Mouse (Mus musculus) retina, postnatal 7 days (tissue): Measurements from ENCODE around the gene Usp20.
"Not testable (repeated sequence)": the region's sequence is repeated elsewhere in the genome, so short reads cannot be mapped to it uniquely, and the experiment has no call there.

Experiments used
- DNase-seq: peaks from one replicate; pipeline ENCODE4 v3.0.0-alpha.2; 2012; ENCODE audit warnings: low read depth, low spot score

Usp20 gene

DNA sequence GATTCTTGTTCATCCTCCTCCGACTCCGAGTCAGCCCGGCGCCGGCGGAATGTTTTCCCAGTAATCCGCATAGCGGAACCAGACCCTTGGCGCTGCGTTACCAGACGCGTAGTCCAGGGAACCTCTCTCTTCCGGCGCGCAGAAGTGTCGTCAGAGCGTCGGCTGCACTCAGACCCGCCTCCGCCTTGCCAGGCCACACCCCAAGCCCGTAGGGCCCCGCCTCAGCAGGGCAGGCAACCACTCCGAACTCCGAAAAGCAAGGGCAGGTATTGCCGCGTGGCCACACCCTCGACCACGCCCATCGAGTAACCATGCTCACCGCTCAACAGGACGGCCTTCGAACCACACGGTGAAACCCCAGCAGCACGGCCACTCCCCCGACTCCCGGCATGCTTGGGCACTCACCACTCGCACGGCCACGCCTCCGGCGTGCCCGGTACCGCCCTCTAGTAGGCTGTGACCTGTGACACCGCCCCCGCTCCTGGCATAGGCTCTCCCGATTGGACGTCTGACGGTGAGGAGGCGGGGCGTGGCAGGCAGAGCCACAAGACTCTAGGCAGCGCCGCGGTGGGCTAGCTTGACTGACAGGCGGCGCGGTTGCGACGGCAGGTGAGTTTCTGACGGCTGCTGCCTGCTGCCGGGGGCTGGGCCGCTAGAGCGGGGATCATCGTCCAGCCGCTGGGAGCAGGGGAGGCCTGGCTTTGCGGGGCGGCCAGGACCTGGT, at the start of gene Usp20, which contains the start of gene BC005624:
Gene Usp20 (plus strand): TSS at position 490 of the 724 bp plus-strand sequence.
Gene BC005624 (minus strand): TSS at position 412 of the 724 bp plus-strand sequence.
- DNase-seq, result peak; percentile 99

GRCm38 (mm10) chr2:30933032-30933431, 49.0 kb upstream of the Usp20 start:
- no peak for DNase-seq

GRCm38 (mm10) chr2:30933917-30934450, 48.1 kb upstream of the Usp20 start:
- DNase-seq, result peak; percentile 71

DNA sequence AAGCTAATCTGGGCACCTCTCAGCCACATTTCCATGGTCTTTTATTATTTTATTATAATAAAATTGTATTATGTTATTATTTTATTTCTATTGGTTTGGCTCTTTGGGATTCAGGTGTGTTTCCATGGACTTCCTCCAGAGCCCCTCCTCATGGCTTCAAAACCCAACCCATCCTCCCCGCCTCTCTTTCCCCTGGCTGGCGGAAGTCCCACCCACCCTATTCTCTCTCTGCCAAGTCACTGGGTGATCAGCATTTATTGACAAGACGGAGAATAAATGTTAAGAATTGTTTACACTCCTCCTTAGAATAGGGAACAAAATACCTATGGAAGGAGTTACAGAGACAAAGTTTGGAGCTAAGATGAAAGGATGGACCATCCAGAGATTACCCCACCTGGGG, 45.3 kb upstream of the Usp20 start:
- no peak for DNase-seq

GRCm38 (mm10) chr2:30937731-30938130, 44.3 kb upstream of the Usp20 start:
- no peak for DNase-seq

- DNase-seq, result no peak
Observed at GRCm38 (mm10) chr2:30938574-30938991, 43.5 kb upstream of the Usp20 start.

DNA sequence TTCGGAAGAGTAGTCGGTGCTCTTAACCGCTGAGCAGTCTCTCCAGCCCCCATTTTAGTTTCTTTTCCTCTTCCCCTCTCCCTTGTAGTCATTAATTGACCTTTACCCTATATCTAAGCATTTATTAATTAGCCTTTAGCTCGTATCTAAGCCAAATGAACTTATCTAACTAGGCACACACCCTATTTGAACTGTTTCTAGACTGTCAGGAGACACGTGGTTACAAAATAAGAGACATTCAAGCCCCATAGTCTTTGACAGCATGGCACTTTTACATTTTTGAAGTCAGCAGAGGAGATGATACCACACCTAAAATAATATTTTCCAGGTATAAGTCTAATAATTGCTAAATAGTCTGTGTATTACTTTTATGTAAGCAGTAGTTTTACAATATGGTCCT, 40.5 kb upstream of the Usp20 start:
- no peak for DNase-seq

DNA sequence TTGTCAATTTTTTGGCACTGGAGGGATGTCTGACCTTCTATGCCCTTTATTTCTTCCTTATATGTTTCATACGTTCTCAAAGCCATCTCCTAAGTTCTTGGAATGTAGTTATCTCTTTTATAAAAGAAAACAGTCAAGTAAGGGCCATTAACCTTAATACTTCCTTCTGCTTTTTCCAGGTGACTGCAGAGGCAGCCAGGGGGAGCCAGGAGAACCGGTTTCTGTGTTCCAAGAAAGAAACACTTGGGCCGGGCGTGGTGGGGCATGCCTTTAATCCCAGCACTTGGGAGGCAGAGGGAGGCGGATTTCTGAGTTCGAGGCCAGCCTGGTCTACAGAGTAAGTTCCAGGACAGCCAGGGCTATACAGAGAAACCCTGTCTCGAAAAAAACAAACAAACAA, 40.0 kb upstream of the Usp20 start:
- not testable (repeated sequence) for DNase-seq

DNA sequence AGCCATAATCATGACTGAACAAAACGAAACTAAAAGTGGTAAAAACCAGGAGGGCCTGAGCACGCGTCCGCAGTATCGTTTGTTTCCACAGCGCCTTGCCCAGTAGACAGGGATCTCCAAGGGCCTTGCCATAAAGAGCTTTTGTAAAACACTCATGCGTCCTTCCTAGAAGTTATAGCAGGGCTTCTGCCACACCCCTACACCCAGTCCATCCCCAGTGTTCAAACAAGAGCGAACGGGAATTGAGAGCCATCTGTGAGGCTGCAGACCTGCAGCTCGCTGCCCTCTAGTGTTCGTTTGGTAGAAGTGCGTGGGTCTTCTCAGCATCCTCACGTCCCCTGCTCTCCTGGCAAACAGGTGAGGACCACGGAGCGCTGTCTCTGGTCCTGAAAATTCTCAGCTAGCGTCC, 39.5 kb upstream of the Usp20 start:
- no peak for DNase-seq

- DNase-seq, result no peak
Observed at GRCm38 (mm10) chr2:30952457-30952823, 29.6 kb upstream of the Usp20 start.

GRCm38 (mm10) chr2:30952824-30953490, 29.1 kb upstream of the Usp20 start, which contains the start of gene Tor1b:
Gene Tor1b (plus strand): TSS chr2:30952959.
- peak; percentile 87 for DNase-seq

- DNase-seq, result no peak
Observed at GRCm38 (mm10) chr2:30954797-30955196, 27.3 kb upstream of the Usp20 start.

DNA sequence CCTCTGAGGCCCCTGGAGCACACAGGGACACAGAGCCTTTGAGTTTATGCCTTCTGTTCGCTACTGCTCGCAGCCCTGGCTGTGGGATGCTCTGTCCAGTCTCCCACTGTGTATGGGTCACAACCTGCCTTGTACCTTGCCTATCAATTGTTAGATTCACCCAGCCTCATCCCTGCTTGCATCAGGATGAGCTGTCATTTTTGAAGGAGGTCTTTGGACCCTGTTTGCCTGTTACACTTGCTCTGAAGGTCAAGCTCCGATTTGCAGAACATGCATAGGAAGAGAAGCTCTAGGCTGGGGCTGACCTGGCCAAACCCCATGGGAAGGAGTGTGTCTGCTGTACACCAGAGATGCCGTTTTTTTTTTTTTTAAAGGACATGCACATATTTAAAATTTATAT, 24.6 kb upstream of the Usp20 start:
- no peak for DNase-seq

- DNase-seq, result no peak
Observed at GRCm38 (mm10) chr2:30958726-30959125, 23.4 kb upstream of the Usp20 start.

GRCm38 (mm10) chr2:30959856-30960255, 22.2 kb upstream of the Usp20 start:
- no peak for DNase-seq

DNA sequence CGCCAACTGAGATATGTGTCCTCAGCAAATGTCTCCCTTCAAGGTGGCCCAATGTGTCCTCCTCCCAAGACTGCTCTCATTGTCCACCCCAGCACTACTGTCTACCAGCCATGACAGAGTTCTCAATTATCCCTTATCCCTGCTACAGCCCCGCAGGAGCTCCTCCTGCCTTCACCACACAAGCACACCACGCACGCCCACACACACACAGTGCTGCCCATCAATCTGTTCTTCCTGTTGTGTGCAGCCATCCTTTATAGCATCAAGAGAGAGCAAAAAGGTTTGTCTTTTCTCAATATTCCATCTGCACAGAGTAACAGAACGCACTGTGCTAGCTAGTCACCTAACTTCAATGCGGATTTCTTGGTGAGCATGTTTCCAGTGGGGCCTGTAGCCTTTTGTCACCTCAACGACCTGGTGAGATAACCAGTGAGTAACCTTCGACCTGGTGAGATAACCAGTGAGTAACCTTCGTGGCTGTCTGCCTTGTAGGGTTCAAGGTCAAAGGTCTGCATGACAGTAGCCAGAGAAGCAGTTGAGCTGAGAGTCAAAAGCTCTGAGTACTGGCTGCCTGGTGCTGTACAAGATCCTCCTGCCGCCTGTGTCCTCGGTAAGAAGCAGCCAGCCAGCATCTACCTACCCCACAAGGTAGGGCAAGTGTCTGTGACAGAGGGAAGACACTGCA, 19.4 kb upstream of the Usp20 start:
- no peak for DNase-seq

GRCm38 (mm10) chr2:30965627-30966026, 16.5 kb upstream of the Usp20 start:
- no peak for DNase-seq

DNA sequence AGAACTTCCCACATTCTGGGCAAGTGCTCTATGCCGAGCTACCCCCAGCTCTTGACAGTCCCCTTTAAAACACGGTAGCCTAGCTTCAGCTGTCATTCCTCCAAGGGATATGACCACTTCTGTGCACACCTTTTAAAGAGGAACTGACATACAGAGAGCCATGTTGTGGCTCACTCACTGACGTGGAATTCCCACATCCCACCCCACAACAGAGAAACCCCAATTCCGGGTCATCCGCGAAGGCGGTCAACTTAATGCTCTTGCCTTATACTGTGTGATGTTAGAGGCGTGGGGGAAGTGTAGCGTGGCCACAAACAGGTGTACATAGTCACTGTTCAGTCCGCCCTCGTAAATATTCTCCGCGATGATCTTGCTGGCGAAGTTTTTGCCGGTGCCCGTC, 15.3 kb upstream of the Usp20 start:
- no peak for DNase-seq

GRCm38 (mm10) chr2:30967352-30968327, 14.4 kb upstream of the Usp20 start, which contains the start of gene Tor1a:
Gene Tor1a (minus strand): TSS chr2:30967933.
- DNase-seq, result peak; percentile 84

DNA sequence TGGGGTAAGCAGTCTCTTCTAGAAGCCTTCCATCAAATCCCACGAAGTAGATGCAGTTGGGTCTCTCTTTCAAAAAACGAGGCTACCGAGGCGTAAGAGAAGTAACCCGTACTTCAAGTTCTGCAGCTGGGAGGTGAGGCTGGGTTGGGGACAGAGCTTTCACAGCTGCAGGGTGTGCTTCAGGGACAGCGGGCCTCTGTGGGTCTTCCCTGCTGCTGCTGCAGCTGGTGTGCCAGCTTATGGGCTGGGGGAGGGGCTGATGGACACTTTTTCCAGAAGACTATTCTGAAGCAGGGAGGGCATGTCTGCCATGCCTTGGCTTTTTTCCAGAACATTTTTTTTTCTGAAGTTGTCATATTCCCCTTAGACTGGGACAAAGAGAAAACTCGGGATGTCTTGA, 945 bp downstream of the Usp20 start:
- no peak for DNase-seq
